Mouse (Mus musculus) cerebellum, adult (tissue): ENCODE data around the gene Krt81.

Experiments used
- ATAC-seq: cut with Nextera tagmentation; 2 replicates; pipeline ENCODE4 v1.9.2; 2017; ENCODE audit warnings: mild to moderate bottlenecking, moderate library complexity, mixed read lengths; ENCODE audit not compliant: insufficient number of reproducible peaks, low FRiP score, low TSS enrichment

The Krt81 gene

DNA sequence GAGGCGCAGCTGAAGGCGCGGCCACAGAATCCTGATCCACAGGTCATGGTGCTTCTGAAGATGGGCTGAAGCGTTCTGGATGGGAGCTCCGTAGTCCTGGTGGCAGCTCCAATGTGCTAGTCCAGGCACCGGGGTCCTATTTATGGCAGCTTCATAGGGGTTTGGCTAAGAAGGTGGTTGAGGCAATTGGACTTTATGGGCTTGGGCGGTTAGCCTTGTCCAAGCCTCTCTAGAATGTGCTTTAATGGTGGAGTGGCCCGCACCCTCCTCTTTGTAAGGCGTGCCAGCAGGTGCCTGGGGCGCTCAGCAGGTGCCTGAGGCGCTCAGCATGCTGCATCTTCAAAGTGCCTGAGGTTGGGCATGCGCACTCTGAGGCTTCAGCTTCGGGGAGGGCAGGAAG, at the start of gene Krt81:
TSS of gene Krt81 (minus strand) at position 101 of the 400 bp plus-strand sequence.
- ATAC-seq: no peak

DNA sequence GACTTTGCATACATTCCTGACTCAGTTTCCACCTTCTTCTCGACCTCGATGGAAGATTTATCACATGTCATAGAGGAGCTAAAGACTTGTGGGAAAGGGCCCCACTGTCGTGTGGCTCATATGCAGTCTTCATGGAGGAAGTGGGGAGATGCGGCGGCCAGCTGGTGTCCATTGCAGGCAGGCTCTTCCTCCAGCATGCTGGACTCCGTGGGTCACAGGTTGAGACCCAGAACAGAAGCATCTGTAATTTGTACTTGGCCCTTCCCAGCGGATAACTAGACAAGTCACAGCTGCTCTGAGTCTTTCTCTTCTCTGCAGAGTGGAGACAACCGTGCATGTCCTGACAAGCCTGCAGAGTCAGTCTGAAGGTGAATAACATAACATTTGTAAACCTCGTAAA, 44.7 kb upstream of the Krt81 start:
- no peak for ATAC-seq

DNA sequence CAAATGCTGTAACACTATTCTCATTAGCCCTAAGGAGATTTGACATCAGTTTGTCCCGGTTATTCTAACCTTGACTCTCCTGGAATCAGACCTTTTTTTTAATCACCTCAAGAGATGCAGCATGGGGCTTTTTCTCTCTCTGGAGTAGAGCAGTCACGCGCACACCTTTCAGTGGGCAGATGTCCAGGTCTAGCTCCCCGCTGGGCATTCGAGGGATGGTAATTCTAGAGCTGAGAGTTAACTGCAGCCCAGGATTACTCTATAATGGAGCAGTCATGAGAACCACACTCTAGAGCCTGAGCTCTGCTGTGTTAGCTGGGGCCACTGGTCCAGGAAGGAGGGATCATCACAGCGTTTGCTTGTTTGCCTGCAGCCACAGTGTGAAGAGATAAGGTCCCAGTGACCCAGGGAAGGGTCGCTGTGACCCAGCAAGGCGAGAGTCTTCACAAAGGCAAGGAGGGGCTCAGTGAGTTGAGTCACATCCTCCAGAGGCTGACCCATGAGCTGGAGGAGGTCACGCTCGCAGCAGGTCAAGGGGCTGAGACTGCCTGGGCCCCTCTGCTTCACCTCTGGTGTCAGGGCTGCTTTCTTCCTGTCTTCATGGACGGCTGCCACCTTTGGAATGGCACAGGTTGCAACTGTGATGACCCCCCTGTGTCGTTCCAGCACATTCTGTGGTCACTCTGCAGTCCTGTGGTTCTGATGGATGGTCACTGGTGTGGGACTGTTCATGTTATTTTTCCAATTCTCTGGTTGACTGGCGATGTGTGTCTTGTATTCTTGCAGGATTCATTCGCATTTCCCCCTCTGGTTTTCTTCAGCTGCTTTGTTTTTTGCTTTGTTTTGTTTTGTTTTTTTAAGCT, 43.6 kb upstream of the Krt81 start:
- ATAC-seq: no peak

DNA sequence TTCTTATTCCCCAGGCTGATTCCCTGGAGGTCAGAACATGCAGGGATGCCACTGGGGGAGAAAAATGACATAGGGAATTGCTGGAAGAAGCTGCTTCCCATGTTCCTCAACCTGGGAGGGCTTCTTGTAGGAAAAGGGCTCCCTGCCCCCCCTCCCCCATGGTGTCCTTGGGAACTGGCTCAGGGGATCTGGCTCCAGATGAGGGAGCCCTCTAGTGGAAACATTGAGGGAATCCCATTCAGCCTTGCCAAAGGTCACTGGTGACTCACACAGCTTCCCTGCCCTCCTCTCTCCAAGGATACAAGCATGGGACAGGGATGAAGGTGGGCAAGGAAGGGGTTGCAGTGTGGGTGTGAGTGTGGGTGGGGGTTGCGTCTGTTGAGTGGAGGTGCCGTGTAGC, 33.6 kb upstream of the Krt81 start:
- no peak for ATAC-seq

DNA sequence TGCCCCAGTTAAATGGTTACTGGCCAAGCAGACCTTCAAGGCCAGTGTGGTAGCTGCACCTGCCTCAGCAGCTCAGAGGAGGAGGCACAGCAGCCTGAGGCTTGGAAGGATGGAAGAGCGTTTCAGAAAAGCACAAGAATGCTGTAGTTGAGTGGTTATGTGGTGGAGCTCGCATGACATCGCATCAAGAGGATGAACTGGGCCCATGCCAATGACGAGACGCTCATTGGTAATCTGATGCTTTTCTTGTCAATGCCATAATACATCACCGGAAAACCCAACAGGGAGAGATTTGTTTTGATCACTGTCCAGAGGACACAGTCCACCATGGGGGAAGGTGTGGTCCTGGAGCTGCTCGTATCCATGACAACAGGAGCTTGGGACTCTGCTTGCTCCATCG, 31.7 kb upstream of the Krt81 start:
- no peak for ATAC-seq

DNA sequence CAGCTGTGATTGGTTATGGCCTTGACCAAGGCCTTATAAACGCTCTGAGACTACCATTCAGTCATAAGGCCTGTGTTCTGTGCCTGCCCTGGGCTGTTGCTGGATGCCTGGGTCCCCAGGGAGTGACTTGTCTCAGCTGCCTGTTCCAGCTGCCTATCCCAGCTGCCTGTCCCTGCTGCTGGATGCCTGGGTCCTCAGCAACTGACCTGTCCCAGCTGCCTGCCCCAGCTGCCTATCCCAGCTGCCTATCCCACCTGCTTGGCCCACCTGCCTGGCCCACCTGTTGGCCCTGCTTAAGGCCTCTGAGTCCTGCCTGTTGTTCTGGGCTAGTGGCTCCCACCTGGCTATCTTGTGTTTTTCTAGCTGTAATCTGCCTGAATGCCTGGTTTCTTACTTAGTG, 30.7 kb upstream of the Krt81 start:
- ATAC-seq: no peak

DNA sequence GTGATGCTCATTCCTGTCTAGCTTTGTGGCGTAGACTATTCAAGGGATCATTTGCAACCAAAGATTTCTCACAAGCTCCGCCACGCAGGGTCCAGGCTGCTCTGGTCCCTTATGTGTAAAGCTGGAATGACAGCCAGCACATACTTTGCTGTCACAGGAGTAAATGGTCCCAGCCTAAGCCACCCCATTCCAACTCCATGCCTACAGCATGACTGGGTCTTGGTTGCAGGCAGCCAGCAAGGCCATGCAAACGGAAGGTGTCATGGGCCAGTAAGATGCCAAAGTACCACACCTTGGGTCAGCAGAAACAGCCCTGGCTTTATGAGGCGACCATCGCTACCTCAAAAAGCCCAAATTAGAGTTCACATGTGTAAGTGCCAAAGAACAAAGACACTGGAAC, 30.2 kb upstream of the Krt81 start:
- ATAC-seq: no peak

DNA sequence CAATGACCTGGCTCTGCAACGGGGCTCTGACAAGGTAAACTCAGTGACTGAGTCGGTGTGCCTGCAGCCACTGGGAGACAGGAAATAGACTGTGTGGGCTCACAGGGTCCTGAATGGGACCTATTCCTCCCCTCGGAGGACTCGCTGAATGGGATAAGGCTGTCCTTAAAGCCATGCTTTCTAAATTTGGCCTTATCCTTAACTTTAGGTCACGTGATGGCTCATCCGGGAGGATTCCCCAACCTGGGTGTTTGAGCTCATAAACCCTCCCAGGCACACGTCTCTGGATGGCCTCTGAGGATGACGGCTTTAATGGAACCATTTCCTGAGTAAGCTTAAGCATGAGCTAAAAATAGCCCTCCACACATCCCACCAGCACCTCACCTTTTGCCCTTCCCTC, 29.2 kb upstream of the Krt81 start:
- ATAC-seq: no peak

DNA sequence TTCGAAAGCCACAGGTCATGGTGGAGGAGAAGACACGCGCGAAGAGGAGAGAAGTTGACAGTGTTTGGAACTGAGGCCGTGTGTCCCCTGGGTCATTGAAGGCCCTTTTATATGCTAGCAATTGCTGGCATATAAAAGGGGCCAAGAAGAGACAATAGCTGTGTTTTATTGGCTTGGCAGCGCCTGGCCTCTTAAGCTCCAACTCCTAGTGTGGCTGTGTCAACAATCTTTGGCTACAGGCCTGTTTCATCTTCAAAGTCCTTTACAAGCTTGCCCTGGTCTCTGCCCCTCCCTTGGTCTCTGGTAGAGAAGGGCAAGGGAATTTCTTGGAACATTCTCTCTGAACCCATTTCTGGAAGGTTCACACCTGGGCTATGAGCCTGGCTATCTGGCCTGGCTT, 27.9 kb upstream of the Krt81 start, which contains the start of gene Krt83:
TSS of gene Krt83 (minus strand) at position 82 of the 400 bp plus-strand sequence.
- no peak for ATAC-seq

DNA sequence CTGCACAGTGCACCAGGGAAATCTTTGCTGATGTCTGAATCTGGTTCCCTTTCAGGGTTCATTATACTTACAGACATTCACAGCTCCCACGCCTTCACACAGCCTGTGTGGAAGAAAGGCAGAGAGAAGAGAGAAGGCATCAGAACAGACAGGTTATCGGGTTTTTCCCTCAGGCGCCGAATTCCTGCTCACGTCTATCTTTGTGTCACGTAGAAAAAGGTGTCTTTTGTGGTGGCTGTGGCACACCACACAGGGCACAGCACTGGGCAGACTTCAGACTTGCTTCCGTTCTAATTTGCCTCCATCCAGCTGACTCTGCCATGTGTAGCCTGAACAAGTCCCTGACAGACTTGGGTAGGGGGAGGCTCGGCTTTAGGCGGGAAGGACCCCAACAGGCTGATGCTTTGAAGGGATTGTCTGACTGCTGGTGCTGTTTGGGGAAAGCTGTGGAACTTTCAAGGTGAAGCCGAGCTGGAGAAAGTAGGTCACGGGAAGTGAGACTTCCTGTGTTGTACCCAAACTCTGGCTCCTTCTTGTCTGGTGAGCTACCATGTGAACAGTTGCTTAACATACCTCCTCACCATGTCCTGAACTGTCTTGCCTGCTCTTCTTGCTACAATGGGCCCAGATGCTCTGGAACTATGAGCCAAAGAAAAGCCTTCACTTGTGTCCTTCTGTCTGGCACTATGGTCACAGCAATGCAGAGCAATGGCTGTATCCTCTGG, 22.5 kb upstream of the Krt81 start:
- no peak for ATAC-seq

DNA sequence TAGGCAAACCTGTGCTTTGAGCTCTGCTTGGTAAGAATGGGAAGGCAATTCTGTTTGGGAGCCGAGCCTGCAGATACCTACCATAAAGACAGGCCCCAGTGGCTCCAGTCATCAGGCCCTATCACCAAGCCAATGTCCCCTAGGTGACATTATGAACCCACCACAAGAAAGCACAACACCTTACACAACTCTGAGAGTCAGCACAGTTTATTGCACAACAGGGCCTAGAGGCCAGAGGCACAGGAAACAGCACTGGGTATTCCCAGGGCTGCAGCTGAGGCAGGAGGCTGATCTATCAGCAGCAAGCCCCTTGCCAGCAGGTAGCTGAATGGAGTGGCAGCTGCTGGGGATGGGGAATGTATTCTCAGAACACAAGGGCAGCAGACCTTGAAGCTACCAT, 21.4 kb upstream of the Krt81 start:
- no peak for ATAC-seq

DNA sequence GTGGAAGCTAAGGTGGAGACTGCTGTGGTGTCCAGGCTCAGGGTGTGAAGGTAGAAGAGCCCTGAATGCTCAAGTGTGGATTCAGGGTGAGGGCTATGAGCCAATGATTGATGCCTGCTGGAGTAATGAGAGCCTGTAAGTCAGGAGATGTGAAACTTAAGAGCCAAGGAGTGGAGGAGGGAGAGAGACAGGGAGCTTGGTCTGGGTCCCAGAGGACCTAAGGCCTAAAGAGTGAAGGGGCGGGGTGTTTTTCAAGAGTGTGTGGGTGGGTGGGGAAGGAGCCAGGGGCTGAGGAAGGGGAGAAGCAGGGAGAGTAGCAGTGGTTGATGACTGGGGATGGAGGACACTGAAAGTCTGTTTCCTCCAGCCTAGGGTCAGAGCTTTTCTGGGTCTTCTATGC, 20.1 kb upstream of the Krt81 start:
- ATAC-seq: no peak

DNA sequence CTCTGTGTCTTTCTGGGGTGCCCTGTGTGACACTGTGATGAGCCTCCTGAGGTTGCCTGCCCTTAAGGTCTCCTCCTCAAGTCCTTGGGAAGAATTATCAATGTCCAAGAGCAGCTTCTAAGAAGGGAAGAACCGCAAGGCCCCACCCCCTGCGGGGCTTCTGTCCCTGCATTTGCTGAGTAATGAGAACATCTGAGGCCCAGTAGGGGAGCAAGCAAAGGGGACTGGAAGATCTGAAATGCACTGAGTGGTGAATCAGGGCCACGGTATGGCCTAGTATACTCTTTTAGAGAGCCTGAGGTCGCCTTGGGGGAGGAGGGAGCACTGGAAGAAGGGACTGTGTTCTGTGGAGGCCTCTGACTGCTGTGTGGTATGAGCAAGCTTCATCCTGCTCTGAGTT, 18.5 kb upstream of the Krt81 start:
- ATAC-seq: no peak

DNA sequence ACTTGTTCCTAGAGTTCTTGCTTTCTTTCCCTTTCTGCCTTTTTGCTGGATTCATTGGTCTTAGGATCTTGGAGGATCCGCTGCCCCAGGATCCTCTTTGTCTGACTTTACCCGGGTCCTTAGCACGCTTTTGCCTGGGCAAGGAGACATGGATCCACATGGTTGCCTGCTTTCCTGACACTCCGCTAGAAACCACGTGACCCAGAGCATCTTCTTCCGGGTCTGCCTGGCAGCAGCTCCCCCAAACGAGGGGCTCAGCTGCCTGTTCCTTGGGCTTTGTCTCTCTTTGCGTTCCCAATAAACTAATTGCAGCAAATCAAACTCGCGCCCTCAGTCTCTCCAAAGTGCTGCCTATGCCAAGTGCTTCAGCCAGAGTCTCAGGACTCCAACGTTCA, 16.1 kb upstream of the Krt81 start:
- no peak for ATAC-seq

DNA sequence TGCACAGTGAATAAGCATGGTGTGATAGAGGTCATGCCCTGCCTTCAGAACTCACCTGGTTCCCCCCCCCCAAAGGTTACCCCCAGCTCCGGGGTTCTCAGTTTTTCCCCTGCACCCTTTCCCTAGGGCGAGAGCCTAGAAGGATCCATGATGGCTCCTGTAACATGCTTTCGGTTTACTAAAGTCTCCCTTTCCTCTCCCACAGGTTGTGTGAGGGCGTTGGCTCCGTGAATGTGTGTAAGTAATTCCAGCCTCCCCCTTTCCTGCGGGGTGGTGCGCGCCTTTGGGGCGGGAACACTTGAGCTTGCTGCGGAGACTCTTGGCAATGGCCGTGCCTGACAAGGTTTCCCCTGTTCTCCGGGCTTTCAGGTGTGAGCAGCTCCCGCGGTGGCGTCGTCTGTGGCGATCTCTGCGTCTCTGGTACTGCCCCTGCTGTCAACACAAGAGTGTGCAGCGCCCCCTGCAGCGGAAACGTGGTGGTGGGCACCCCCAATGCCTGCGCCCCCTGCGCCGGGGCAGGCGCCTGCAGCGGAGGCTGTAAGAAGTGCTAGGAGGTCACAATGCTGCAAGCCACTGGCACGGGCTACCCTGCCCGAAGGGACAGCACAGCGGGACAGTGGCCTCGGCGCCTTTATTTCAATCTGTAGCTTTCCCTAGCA, 15.6 kb upstream of the Krt81 start:
- ATAC-seq: no peak

DNA sequence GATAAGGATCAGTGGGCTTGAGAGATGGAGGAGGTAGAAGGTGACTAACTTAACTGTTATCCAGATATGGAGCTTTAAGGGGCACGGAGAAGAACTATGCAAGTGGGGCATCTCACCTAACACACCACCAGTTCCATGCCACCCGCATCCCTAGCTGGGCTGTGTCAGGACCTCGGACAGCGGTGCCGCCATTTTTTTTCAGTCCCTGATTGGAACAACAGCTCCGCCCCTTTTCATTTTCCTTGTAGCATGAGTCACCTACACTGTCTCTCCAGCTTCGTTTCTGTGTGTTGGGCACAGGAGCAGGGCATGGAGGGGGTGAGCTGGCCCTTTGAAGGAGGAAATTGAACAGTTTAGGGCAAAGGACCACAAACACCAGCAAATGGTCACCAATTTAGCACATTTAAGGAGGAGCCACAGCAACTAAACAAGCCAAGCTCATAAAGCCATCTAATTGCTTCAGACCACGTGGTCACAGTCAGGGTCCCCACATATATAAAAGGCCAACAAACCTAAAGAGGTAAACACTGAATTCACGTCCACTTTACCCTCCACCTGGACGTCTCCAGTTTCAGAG, 9.5 kb upstream of the Krt81 start, which contains the start of gene Krt86:
TSS of gene Krt86 (plus strand) at position 527 of the 577 bp plus-strand sequence.
- no peak for ATAC-seq

DNA sequence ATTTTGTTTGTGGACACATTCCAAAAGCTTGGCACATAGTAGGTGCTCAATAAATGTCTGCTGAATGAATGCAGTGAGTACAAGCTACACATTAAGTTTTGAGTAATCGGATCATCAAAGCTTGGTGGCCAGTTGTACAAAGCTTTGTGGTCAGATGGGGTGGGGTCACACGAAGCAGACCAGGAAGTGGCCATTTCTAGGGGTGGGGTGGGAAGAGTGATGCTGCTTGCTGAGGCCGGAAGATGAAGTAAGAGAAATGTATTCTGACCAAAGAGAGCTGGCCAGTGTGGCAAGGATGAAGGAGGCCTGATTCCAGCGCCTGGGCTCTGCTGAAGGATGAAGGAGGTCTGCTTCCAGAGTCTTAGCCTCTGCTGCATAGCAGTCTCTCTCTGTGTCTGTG, 5.5 kb upstream of the Krt81 start:
- no peak for ATAC-seq

DNA sequence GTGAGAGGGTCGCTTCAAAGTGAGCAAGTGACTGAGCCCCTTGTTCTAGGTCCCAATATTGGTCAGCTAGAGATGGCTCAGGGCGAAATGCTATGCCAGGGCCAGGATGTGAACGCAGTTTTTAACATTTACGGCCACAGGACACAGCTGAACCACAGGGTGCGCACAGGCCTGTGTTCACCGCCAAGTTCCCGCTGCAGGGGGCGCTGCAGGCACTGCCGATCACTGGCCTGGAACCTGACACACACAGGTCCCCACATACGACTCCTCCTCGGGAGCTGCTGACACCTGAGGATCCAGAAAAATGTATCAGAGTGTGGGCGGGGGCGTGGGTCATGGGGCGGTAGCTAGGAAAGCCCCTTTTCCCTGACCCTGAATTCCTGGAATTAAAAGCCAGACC, 4.3 kb downstream of the Krt81 start:
- ATAC-seq: no peak

DNA sequence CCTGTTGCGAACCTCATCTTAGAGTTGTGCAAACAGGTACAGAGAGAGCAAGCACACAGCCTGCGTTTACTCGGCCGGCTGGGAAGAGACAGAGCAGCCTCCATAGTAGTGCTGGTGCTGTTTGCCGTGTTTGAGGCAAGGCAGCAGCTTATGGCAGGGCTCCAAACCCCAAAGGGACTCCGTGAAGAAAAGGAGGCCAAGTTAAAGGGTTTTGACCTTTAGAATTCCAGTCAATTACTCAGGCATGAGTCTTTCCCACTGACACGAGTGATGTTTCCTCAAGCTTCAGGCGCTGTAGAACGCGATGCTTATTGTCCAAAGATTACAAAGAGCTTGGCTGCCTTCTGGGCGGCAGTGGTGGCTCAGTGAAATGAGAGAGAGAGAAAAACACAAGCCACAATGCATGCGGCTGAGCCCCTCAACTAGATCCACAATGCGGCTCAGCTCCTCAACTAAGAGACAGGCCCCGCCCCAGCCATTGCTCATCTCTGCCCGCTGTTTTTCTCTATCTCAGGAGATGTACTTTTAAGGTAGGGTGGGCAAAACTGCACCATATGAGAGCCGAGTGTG, 5.1 kb downstream of the Krt81 start:
- no peak for ATAC-seq

DNA sequence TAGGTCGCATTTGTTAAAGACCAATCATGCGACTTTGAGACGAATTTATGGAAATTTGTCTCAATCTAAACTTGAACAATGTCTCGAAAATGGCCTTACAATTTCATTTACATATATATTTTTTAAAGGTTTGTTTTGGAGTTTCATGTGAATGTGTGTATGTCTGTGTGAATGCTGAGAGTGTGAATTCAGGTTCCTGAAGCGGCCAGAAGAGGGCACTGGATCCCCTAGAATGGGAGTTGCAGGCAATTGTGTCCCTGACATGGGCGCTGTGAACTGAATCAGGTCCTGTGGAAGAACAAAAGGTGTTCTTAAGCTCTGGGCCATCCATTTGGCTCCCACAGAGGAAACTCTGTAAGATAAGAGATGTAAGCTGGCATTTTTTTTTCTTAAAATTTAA, 7.7 kb downstream of the Krt81 start:
- ATAC-seq: no peak

DNA sequence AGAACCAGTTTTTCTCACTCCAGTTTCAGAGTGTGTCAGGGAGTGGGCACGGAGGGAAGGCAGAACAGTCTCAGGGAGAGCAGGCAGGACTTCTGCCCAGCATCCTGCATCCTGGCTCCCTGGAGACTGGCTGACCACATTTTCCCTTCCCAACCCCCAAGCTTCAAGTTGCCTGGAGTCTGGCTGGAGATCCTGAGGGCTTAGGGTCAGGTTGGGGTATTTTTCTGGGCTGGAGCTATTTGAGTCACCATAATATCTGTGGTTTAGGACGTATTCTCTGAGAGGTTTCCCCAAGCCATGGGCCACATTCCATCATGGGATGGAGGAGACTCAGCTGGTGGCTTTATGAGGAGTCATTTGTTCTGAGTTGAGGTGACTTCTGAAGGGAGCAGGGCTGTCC, 8.3 kb downstream of the Krt81 start:
- ATAC-seq: no peak
